8 mouse cellular contexts compared by ENCODE assay signal in the genomic region with DNA sequence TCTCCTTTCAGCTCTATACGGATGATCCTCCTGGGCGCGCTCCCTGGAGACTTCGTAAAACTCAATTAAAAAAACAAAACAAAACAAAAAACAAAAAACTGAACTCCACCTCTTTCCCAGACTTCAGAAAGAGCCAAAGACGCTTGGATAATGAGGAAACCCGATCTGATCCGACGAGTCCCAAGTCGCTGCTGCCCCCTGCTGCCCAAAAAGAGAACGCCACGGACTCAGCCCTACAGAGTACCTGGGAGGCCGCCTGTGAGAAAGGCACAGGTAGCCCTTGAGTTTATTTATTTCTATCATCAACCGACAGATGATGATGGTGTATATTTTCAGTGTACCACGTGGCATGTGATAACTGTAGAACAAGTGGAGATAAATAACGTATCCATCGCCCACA. TPM values are rescaled to one million over a fixed set of nuclear protein-coding genes. Genes with fewer than 3 reads are reported as not detected.
DNase-seq lines count a peak whose midpoint lies in the region; ATAC-seq lines count a peak whose summit lies in the region.

No protein-coding gene starts in this region.

- H3K9ac ChIP-seq in intestine, embryonic 15.5 days, result no peak overlapping the region
- no peak overlapping the region for H3K9ac ChIP-seq in midbrain, embryonic 12.5 days (replicated peaks)

- peak; percentile 75; the same call in 1 of the 2 replicates for ATAC-seq in intestine, embryonic 15.5 days
- 0 out of 2 replicates have a peak, but pooled peaks have one; percentile 27 for ATAC-seq in midbrain, embryonic 12.5 days (ENCODE audit: low FRiP score, low read depth)
- ATAC-seq in activated CD4-positive, CD25-positive, alpha-beta regulatory T cell, adult 4 months, result no peak

- peaks cover 14% of the 10 kb centered on the region; the same call in 1 of the 2 replicates for H3K27me3 ChIP-seq in intestine, embryonic 15.5 days (replicated peaks)
- peaks cover 43% of the 10 kb centered on the region for H3K27me3 ChIP-seq in midbrain, embryonic 12.5 days

- no peak overlapping the region for H3K27ac ChIP-seq in intestine, embryonic 15.5 days
- no peak overlapping the region for H3K27ac ChIP-seq in midbrain, embryonic 12.5 days (replicated peaks)

- no peak overlapping the region for H3K4me3 ChIP-seq in intestine, embryonic 15.5 days (replicated peaks)
- H3K4me3 ChIP-seq in midbrain, embryonic 12.5 days, result no peak overlapping the region

- DNase-seq in adrenal gland, adult (ENCODE audit: inconsistent age in 2 of 2, low spot score in 1 of 2), result peak; percentile 70 to 93
- DNase-seq in embryo, embryonic 10 days (ENCODE audit: low spot score), result peak; percentile 80
- peak; percentile 80 for DNase-seq in gastrocnemius, postnatal 10 days
- DNase-seq in left cerebral cortex, postnatal 14 days (ENCODE audit: low spot score in 2 of 2), result peak; percentile 80 to 92
- peak; percentile 53 to 81 for DNase-seq in spleen, adult 18-20 months

- H3K36me3 ChIP-seq in intestine, embryonic 15.5 days, result no peaks in the 10 kb centered on the region
- no peaks in the 10 kb centered on the region for H3K36me3 ChIP-seq in midbrain, embryonic 12.5 days

- no peaks in the 10 kb centered on the region for H3K9me3 ChIP-seq in intestine, embryonic 15.5 days
- no peaks in the 10 kb centered on the region for H3K9me3 ChIP-seq in midbrain, embryonic 12.5 days

- peak overlapping the region; percentile 42; the same call in 1 of the 2 replicates for H3K4me2 ChIP-seq in intestine, embryonic 15.5 days (replicated peaks)
- H3K4me2 ChIP-seq in midbrain, embryonic 12.5 days (replicated peaks), result peak overlapping the region; percentile 19; the same call in 1 of the 2 replicates

- peaks cover 6% of the 10 kb centered on the region; the same call in 1 of the 2 replicates for H3K4me1 ChIP-seq in intestine, embryonic 15.5 days (replicated peaks)
- H3K4me1 ChIP-seq in midbrain, embryonic 12.5 days, result peaks cover 18% of the 10 kb centered on the region

- WGBS in intestine, embryonic 15.5 days, result 6% methylated on average over 16 of the region's 16 CpGs
- 7% methylated on average over 16 of the region's 16 CpGs for WGBS in midbrain, embryonic 12.5 days

- intact Hi-C loops in left cerebral cortex, postnatal 14 days (cut with DNase I), result loop anchor here (1.0 to 10.0 kb wide), 2 partner anchors 615 to 1005 kb away; no protein-coding TSS in a partner anchor

RNA-seq across cellular contexts. Expression of a gene that starts 14.5 kb away (rescaled TPM):
- total RNA-seq in gastrocnemius, postnatal 10 days (2021), result 1,000 to 10,000 TPM; 1,829 to 1,854 TPM
- polyA plus RNA-seq in intestine, embryonic 15.5 days (2015; fragmentation: Nextera tagmentation; extraction: Ambion mirVana), result 1,374 and 1,471 TPM in 2 replicates
- total RNA-seq in left cerebral cortex, postnatal 14 days (2021), result 1,000 to 10,000 TPM; 1,411 to 1,467 TPM
- 777 and 790 TPM in 2 replicates for polyA plus RNA-seq in midbrain, embryonic 12.5 days (2016; fragmentation: Nextera tagmentation; extraction: Ambion mirVana)
- 1,000 to 10,000 TPM; 3,627 to 3,817 TPM for polyA plus RNA-seq in activated CD4-positive, CD25-positive, alpha-beta regulatory T cell, adult 4 months (2017; shearing (Covaris generic))

RNA-seq across cellular contexts. Expression of a gene that starts 46.8 kb away (rescaled TPM):
- total RNA-seq in gastrocnemius, postnatal 10 days (2021), result 10 to 100 TPM; 16.9 to 25.0 TPM
- polyA plus RNA-seq in intestine, embryonic 15.5 days (2015; fragmentation: Nextera tagmentation; extraction: Ambion mirVana), result 83.2 and 92.6 TPM in 2 replicates
- 1 to 10 TPM; 1.9 to 2.0 TPM for total RNA-seq in left cerebral cortex, postnatal 14 days (2021)
- polyA plus RNA-seq in midbrain, embryonic 12.5 days (2016; fragmentation: Nextera tagmentation; extraction: Ambion mirVana), result 87.7 and 90.2 TPM in 2 replicates
- 10 to 100 TPM; 29.4 to 40.1 TPM for polyA plus RNA-seq in activated CD4-positive, CD25-positive, alpha-beta regulatory T cell, adult 4 months (2017; shearing (Covaris generic))
